Mouse (Mus musculus): Measurements from ENCODE around the gene Mylk3.

DNA sequence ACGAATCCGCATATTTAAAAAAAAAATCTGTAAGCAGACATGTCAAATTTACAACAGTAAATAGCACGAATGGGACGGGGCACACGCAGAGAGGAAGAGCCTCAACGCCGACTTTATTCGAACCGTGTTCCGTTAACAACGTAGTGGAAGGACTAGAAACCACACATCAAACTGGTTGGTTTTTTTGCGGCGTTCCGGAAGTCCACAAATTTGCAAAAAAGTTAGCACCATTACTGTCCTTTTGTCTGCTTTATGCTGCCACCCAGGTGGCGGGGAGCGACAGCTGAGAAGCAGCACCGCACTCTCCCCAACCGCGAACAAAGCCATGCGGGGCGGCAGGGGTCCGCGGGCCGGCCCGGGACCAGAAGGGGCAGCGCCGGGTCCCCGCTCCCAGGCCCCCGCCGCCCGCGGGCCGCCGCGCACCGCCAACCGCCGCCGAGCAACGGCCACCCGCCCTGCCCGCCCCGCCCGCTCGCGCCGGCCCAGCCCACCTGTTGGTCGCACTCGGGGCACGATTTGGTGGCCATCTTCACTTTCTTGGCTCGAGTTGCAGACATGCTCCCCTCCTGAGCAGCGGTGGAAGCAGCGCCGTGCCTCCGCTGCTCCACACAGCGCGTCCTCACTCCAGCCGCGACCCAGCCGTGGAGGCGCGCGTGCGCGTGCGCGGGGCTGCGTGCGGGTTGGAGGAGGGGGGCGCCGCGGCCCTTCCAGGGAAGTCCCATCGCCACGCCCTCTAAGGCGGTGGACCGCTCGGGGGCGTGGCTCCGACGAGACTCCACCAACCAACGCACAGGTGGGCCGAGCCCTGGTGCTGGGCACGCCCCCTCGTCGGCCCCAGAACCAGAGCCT lies 46.2 kb upstream of the Mylk3 start, which contains the start of gene 4921524J17Rik:
- TF ChIP-seq CTCF (IDR thresholded peaks at IDR 0.05; ENCODE audit: insufficient read depth, low read depth, low read length) (no peak), POLR2A (IDR thresholded peaks at IDR 0.05; ENCODE audit: insufficient read depth, low read depth, low read length) (peak; percentile 92)
